Mouse (Mus musculus): Measurements from ENCODE around the gene Gatb. TPM values are rescaled to one million over a fixed set of nuclear protein-coding genes. Genes with fewer than 3 reads are reported as not detected.
"Not testable (repeated sequence)": the region's sequence is repeated elsewhere in the genome, so short reads cannot be mapped to it uniquely, and the experiment has no call there.

Gatb gene
- total and polyA plus RNA-seq, 2 experiments from 2014 or later, result 21.1 to 62.9 TPM

- H3K4me2 ChIP-seq (ENCODE audit: low read depth), result no peak overlapping the region
- ATAC-seq (no peak), DNase-seq (no peak)
- H3K9me3 ChIP-seq (ENCODE audit: low read length), result no peaks in the 10 kb centered on the region
- no peaks in the 10 kb centered on the region for H3K4me1 ChIP-seq (ENCODE audit: insufficient read depth)
- H3K4me3 ChIP-seq (ENCODE audit: low read depth, low read length), result no peak overlapping the region
- H3K27me3 ChIP-seq (ENCODE audit: insufficient read depth, low read length), result no peaks in the 10 kb centered on the region
- WGBS, result 53% methylated on average over 2 of the region's 2 CpGs
- no peak overlapping the region for H3K9ac ChIP-seq
- TF ChIP-seq CTCF (IDR thresholded peaks at IDR 0.05; ENCODE audit: low read depth), result peak; percentile 33
- no peaks in the 10 kb centered on the region for H3K36me3 ChIP-seq (ENCODE audit: insufficient read depth)
- H3K27ac ChIP-seq (ENCODE audit: low read depth, low read length), result no peak overlapping the region
Observed at GRCm38 (mm10) chr3:85543652-85544051, 30.3 kb upstream of the Gatb start.

GRCm38 (mm10) chr3:85550312-85550711 is 23.6 kb upstream of the Gatb start:
- Histone ChIP-seq H3K27ac (ENCODE audit: low read depth, low read length) (no peak overlapping the region), H3K4me1 (ENCODE audit: insufficient read depth) (no peaks in the 10 kb centered on the region), H3K9me3 (ENCODE audit: low read length) (no peaks in the 10 kb centered on the region), H3K4me3 (ENCODE audit: low read depth, low read length) (no peak overlapping the region), H3K4me2 (ENCODE audit: low read depth) (no peak overlapping the region), H3K9ac (no peak overlapping the region), H3K27me3 (ENCODE audit: insufficient read depth, low read length) (no peaks in the 10 kb centered on the region), H3K36me3 (ENCODE audit: insufficient read depth) (no peaks in the 10 kb centered on the region)
- no peak for TF ChIP-seq CTCF (IDR thresholded peaks at IDR 0.05; ENCODE audit: low read depth)
- DNase-seq (no peak), ATAC-seq (no peak)
- WGBS, result 69% methylated on average over 4 of the region's 4 CpGs

GRCm38 (mm10) chr3:85551352-85551751 is 22.6 kb upstream of the Gatb start:
- DNase-seq, result no peak
- peak; percentile 63 for ATAC-seq
- 39% methylated on average over 2 of the region's 2 CpGs for WGBS

GRCm38 (mm10) chr3:85553731-85554277 is 20.1 kb upstream of the Gatb start:
- Histone ChIP-seq H3K27ac (ENCODE audit: low read depth, low read length) (no peak overlapping the region), H3K4me1 (ENCODE audit: insufficient read depth) (no peaks in the 10 kb centered on the region), H3K4me2 (ENCODE audit: low read depth) (no peak overlapping the region), H3K4me3 (ENCODE audit: low read depth, low read length) (no peak overlapping the region), H3K9ac (no peak overlapping the region), H3K27me3 (ENCODE audit: insufficient read depth, low read length) (no peaks in the 10 kb centered on the region), H3K36me3 (ENCODE audit: insufficient read depth) (no peaks in the 10 kb centered on the region), H3K9me3 (ENCODE audit: low read length) (no peaks in the 10 kb centered on the region)
- WGBS, result 92% methylated on average over 6 of the region's 6 CpGs
- no peak for DNase-seq
- no peak for ATAC-seq
- no peak for TF ChIP-seq CTCF (IDR thresholded peaks at IDR 0.05; ENCODE audit: low read depth)

More at GRCm38 (mm10) chr3:85551352-85551751, 22.6 kb upstream of the Gatb start:
- H3K4me2 ChIP-seq (ENCODE audit: low read depth), result no peak overlapping the region
- H3K9me3 ChIP-seq (ENCODE audit: low read length), result no peaks in the 10 kb centered on the region
- H3K4me3 ChIP-seq (ENCODE audit: low read depth, low read length), result no peak overlapping the region
- TF ChIP-seq CTCF (IDR thresholded peaks at IDR 0.05; ENCODE audit: low read depth), result no peak
- H3K36me3 ChIP-seq (ENCODE audit: insufficient read depth), result no peaks in the 10 kb centered on the region
- H3K27me3 ChIP-seq (ENCODE audit: insufficient read depth, low read length), result no peaks in the 10 kb centered on the region
- H3K4me1 ChIP-seq (ENCODE audit: insufficient read depth), result no peaks in the 10 kb centered on the region
- H3K9ac ChIP-seq, result no peak overlapping the region
- H3K27ac ChIP-seq (ENCODE audit: low read depth, low read length), result no peak overlapping the region

GRCm38 (mm10) chr3:85564603-85565002 is 9.3 kb upstream of the Gatb start:
- Histone ChIP-seq H3K4me2 (ENCODE audit: low read depth) (no peak overlapping the region), H3K9me3 (ENCODE audit: low read length) (no peaks in the 10 kb centered on the region), H3K27ac (ENCODE audit: low read depth, low read length) (no peak overlapping the region), H3K4me3 (ENCODE audit: low read depth, low read length) (no peak overlapping the region), H3K4me1 (ENCODE audit: insufficient read depth) (no peaks in the 10 kb centered on the region), H3K36me3 (ENCODE audit: insufficient read depth) (no peaks in the 10 kb centered on the region), H3K9ac (no peak overlapping the region), H3K27me3 (ENCODE audit: insufficient read depth, low read length) (no peaks in the 10 kb centered on the region)
- no peak for TF ChIP-seq CTCF (IDR thresholded peaks at IDR 0.05; ENCODE audit: low read depth)
- DNase-seq (no peak), ATAC-seq (no peak)
- 62% methylated on average over 2 of the region's 2 CpGs for WGBS

- WGBS, result 49% methylated on average over 2 of the region's 2 CpGs
- Histone ChIP-seq H3K9me3 (ENCODE audit: low read length) (no peaks in the 10 kb centered on the region), H3K27me3 (ENCODE audit: insufficient read depth, low read length) (no peaks in the 10 kb centered on the region), H3K36me3 (ENCODE audit: insufficient read depth) (no peaks in the 10 kb centered on the region), H3K9ac (no peak overlapping the region), H3K4me2 (ENCODE audit: low read depth) (no peak overlapping the region), H3K4me1 (ENCODE audit: insufficient read depth) (peaks cover 4% of the 10 kb centered on the region; the same call in 1 of the 2 replicates), H3K27ac (ENCODE audit: low read depth, low read length) (no peak overlapping the region), H3K4me3 (ENCODE audit: low read depth, low read length) (no peak overlapping the region)
- ATAC-seq, result no peak
- peak; percentile 75 for DNase-seq
- TF ChIP-seq CTCF (IDR thresholded peaks at IDR 0.05; ENCODE audit: low read depth), result peak; percentile 80
Observed at GRCm38 (mm10) chr3:85571276-85571675, 2.6 kb upstream of the Gatb start.

- 90% methylated on average over 8 of the region's 8 CpGs for WGBS
- DNase-seq; H3K9me3 ChIP-seq (ENCODE audit: low read length); H3K4me1 ChIP-seq (ENCODE audit: insufficient read depth); ATAC-seq; H3K27me3 ChIP-seq (ENCODE audit: insufficient read depth, low read length); H3K27ac ChIP-seq (ENCODE audit: low read depth, low read length); H3K36me3 ChIP-seq (ENCODE audit: insufficient read depth); H3K4me3 ChIP-seq (ENCODE audit: low read depth, low read length); H3K4me2 ChIP-seq (ENCODE audit: low read depth); H3K9ac ChIP-seq: not testable (repeated sequence)
Observed at GRCm38 (mm10) chr3:85572502-85572901, 1.4 kb upstream of the Gatb start.
